Mouse (Mus musculus): Measurements from ENCODE around the gene Mbd4. TPM values are rescaled to one million over a fixed set of nuclear protein-coding genes. Genes with fewer than 3 reads are reported as not detected.
A peak's percentile ranks its signal among the peaks of the same experiment; 100 is the strongest.
"Not testable (repeated sequence)": the region's sequence is repeated elsewhere in the genome, so short reads cannot be mapped to it uniquely, and the experiment has no call there.

The Mbd4 gene
- polyA plus RNA-seq, 1 experiment = 2.5 TPM

GRCm38 (mm10) chr6:115891061-115891460, 37.9 kb upstream of the Mbd4 start:
- WGBS = 58% methylated on average over 6 of the region's 6 CpGs

GRCm38 (mm10) chr6:115890601-115891000, 37.4 kb upstream of the Mbd4 start:
- DNase-seq = no peak
- Histone ChIP-seq H3K4me3 (replicated peaks; ENCODE audit: extremely low read depth, low read depth, low read length) (no peak overlapping the region), H3K4me1 (ENCODE audit: control insufficient read depth, insufficient read depth, low read length) (peaks cover 8% of the 10 kb centered on the region)
- no peak for TF ChIP-seq POLR2A (IDR thresholded peaks at IDR 0.05; ENCODE audit: borderline replicate concordance, extremely low read depth, low read depth, low read length)
- no peak for TF ChIP-seq CTCF (IDR thresholded peaks at IDR 0.05; ENCODE audit: insufficient read depth, low read length)
- 76% methylated on average over 8 of the region's 8 CpGs for WGBS

More at GRCm38 (mm10) chr6:115891061-115891460, 37.9 kb upstream of the Mbd4 start:
- DNase-seq = no peak
- H3K4me3 ChIP-seq (replicated peaks; ENCODE audit: extremely low read depth, low read depth, low read length) = no peak overlapping the region
- no peak for TF ChIP-seq POLR2A (IDR thresholded peaks at IDR 0.05; ENCODE audit: borderline replicate concordance, extremely low read depth, low read depth, low read length)
- TF ChIP-seq CTCF (IDR thresholded peaks at IDR 0.05; ENCODE audit: insufficient read depth, low read length) = no peak
- peaks cover 8% of the 10 kb centered on the region for H3K4me1 ChIP-seq (ENCODE audit: control insufficient read depth, insufficient read depth, low read length)

- no peak for DNase-seq
- 98% methylated on average over 3 of the region's 3 CpGs for WGBS
- H3K4me3 ChIP-seq (replicated peaks; ENCODE audit: extremely low read depth, low read depth, low read length) = no peak overlapping the region
- TF ChIP-seq POLR2A (IDR thresholded peaks at IDR 0.05; ENCODE audit: borderline replicate concordance, extremely low read depth, low read depth, low read length) (no peak), CTCF (IDR thresholded peaks at IDR 0.05; ENCODE audit: insufficient read depth, low read length) (peak; percentile 33; the same call in 1 of the 2 replicates)
- H3K4me1 ChIP-seq (ENCODE audit: control insufficient read depth, insufficient read depth, low read length) = peaks cover 8% of the 10 kb centered on the region
Observed at GRCm38 (mm10) chr6:115888296-115888695, 35.1 kb upstream of the Mbd4 start.

- TF ChIP-seq CTCF (IDR thresholded peaks at IDR 0.05; ENCODE audit: insufficient read depth, low read length) = no peak
- no peak for TF ChIP-seq POLR2A (IDR thresholded peaks at IDR 0.05; ENCODE audit: borderline replicate concordance, extremely low read depth, low read depth, low read length)
- H3K4me1 ChIP-seq (ENCODE audit: control insufficient read depth, insufficient read depth, low read length) = peaks cover 7% of the 10 kb centered on the region
- WGBS = 55% methylated on average over 4 of the region's 4 CpGs
- H3K4me3 ChIP-seq (replicated peaks; ENCODE audit: extremely low read depth, low read depth, low read length) = no peak overlapping the region
- no peak for DNase-seq
Observed at GRCm38 (mm10) chr6:115886894-115887293, 33.7 kb upstream of the Mbd4 start.

- H3K4me1 ChIP-seq (ENCODE audit: control insufficient read depth, insufficient read depth, low read length) = peaks cover 4% of the 10 kb centered on the region; the same call in 1 of the 2 replicates
- TF ChIP-seq POLR2A (IDR thresholded peaks at IDR 0.05; ENCODE audit: borderline replicate concordance, extremely low read depth, low read depth, low read length) = no peak
- TF ChIP-seq CTCF (IDR thresholded peaks at IDR 0.05; ENCODE audit: insufficient read depth, low read length) = no peak
- H3K4me3 ChIP-seq (replicated peaks; ENCODE audit: extremely low read depth, low read depth, low read length) = no peak overlapping the region
- DNase-seq = no peak
Observed at GRCm38 (mm10) chr6:115884018-115884417, 30.8 kb upstream of the Mbd4 start.

GRCm38 (mm10) chr6:115880751-115881150, 27.6 kb upstream of the Mbd4 start:
- no peak for TF ChIP-seq POLR2A (IDR thresholded peaks at IDR 0.05; ENCODE audit: borderline replicate concordance, extremely low read depth, low read depth, low read length)
- TF ChIP-seq CTCF (IDR thresholded peaks at IDR 0.05; ENCODE audit: insufficient read depth, low read length) = no peak
- DNase-seq = no peak
- Histone ChIP-seq H3K4me3 (replicated peaks; ENCODE audit: extremely low read depth, low read depth, low read length) (no peak overlapping the region), H3K4me1 (ENCODE audit: control insufficient read depth, insufficient read depth, low read length) (peaks cover 6% of the 10 kb centered on the region; the same call in 1 of the 2 replicates)
- WGBS = 66% methylated on average over 8 of the region's 8 CpGs

- peaks cover 6% of the 10 kb centered on the region; the same call in 1 of the 2 replicates for H3K4me1 ChIP-seq (ENCODE audit: control insufficient read depth, insufficient read depth, low read length)
- H3K4me3 ChIP-seq (replicated peaks; ENCODE audit: extremely low read depth, low read depth, low read length) = no peak overlapping the region
- DNase-seq = no peak
- WGBS = 69% methylated on average over 6 of the region's 6 CpGs
- TF ChIP-seq CTCF (IDR thresholded peaks at IDR 0.05; ENCODE audit: insufficient read depth, low read length) = no peak
- TF ChIP-seq POLR2A (IDR thresholded peaks at IDR 0.05; ENCODE audit: borderline replicate concordance, extremely low read depth, low read depth, low read length) = no peak
Observed at GRCm38 (mm10) chr6:115879736-115880135, 26.6 kb upstream of the Mbd4 start.

- 35% methylated on average over 6 of the region's 6 CpGs for whole genome bisulfite sequencing
- Histone ChIP-seq H3K4me3 (replicated peaks; ENCODE audit: extremely low read depth, low read depth, low read length) (no peak overlapping the region), H3K4me1 (ENCODE audit: control insufficient read depth, insufficient read depth, low read length) (peaks cover 6% of the 10 kb centered on the region; the same call in 1 of the 2 replicates)
- no peak for DNase-seq
- TF ChIP-seq CTCF (IDR thresholded peaks at IDR 0.05; ENCODE audit: insufficient read depth, low read length) = no peak
- no peak for TF ChIP-seq POLR2A (IDR thresholded peaks at IDR 0.05; ENCODE audit: borderline replicate concordance, extremely low read depth, low read depth, low read length)
Observed at GRCm38 (mm10) chr6:115878694-115879093, 25.5 kb upstream of the Mbd4 start.

- DNase-seq = no peak
- Histone ChIP-seq H3K4me1 (ENCODE audit: control insufficient read depth, insufficient read depth, low read length) (peaks cover 6% of the 10 kb centered on the region; the same call in 1 of the 2 replicates), H3K4me3 (replicated peaks; ENCODE audit: extremely low read depth, low read depth, low read length) (no peak overlapping the region)
- whole genome bisulfite sequencing = 77% methylated on average over 2 of the region's 2 CpGs
- TF ChIP-seq POLR2A (IDR thresholded peaks at IDR 0.05; ENCODE audit: borderline replicate concordance, extremely low read depth, low read depth, low read length) (no peak), CTCF (IDR thresholded peaks at IDR 0.05; ENCODE audit: insufficient read depth, low read length) (no peak)
Observed at GRCm38 (mm10) chr6:115877239-115877638, 24.1 kb upstream of the Mbd4 start.

GRCm38 (mm10) chr6:115871318-115871717, 18.1 kb upstream of the Mbd4 start:
- not testable (repeated sequence) for H3K4me3 ChIP-seq (replicated peaks; ENCODE audit: extremely low read depth, low read depth, low read length); H3K4me1 ChIP-seq (ENCODE audit: control insufficient read depth, insufficient read depth, low read length); DNase-seq
- no CpG with 5 or more reads among the region's 3 CpGs for WGBS

GRCm38 (mm10) chr6:115867157-115867556, 14.0 kb upstream of the Mbd4 start:
- not testable (repeated sequence) for DNase-seq; H3K4me1 ChIP-seq (ENCODE audit: control insufficient read depth, insufficient read depth, low read length); H3K4me3 ChIP-seq (replicated peaks; ENCODE audit: extremely low read depth, low read depth, low read length)
- no CpG with 5 or more reads among the region's 3 CpGs for WGBS

Data from lung, adult 2 months (tissue).